In the genomic region with DNA sequence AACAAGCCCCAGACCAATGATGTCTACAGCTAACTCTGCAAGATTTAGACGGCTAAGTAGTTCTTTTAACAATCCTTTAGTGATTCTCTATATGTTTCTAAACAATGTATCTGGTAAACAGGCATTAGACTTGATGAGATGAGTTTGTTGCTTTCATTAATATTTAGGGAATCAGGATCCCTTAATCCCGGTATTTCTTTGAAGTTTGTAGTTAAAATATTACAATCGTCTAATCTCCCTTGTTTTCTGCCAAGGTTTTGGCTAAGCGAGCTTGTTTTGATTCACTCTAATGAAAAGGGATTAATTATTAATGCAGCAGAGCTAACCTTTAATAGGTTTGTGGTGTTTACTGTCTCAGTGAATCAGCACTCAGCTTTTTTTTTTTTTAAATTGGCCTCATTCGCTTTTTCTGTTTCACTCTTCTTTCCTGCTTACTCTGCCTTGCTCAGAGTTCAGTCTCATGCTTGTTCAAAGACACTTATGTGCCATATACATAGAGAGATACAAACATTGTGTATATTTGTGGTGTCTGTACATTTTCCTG, we compare ENCODE assay signal across 17 mouse cellular contexts.
A peak's percentile ranks its signal among the peaks of the same experiment; 100 is the strongest.
DNase-seq lines count a peak whose midpoint lies in the region; ATAC-seq and TF ChIP-seq lines count a peak whose summit lies in the region.
"Had no signal": no experiment of that assay in that cellular context is flagged by ENCODE, and none has a peak within 500 bp of the region (broad histone marks: within the 10 kb centered on the region; RNA-seq: fewer than 3 reads in every experiment).

No protein-coding gene starts in this region.

- no peaks in the 10 kb centered on the region for H3K27me3 ChIP-seq in limb, embryonic 12.5 days
- no peaks in the 10 kb centered on the region for H3K27me3 ChIP-seq in stomach, postnatal 0 days (ENCODE audit: control insufficient read depth, insufficient read depth, low read length)
- H3K27me3 ChIP-seq in liver, embryonic 11.5 days (replicated peaks; ENCODE audit: control insufficient read depth, insufficient read depth, low read length): no peaks in the 10 kb centered on the region
- H3K27me3 ChIP-seq: embryonic facial prominence, embryonic 15.5 days; liver, embryonic 15.5 days had no signal

- TF ChIP-seq CTCF in stomach, postnatal 0 days (IDR thresholded peaks at IDR 0.05; ENCODE audit: low read depth): no peak

- no peak overlapping the region for H3K9ac ChIP-seq in limb, embryonic 12.5 days (replicated peaks)
- H3K9ac ChIP-seq in stomach, postnatal 0 days (ENCODE audit: low read length): no peak overlapping the region
- no peak overlapping the region for H3K9ac ChIP-seq in liver, embryonic 11.5 days (ENCODE audit: low read depth, low read length)
- H3K9ac ChIP-seq: embryonic facial prominence, embryonic 15.5 days; liver, embryonic 15.5 days had no signal

- peak; percentile 9 for DNase-seq in kidney, adult 11 months
- no peak for DNase-seq in kidney, postnatal 10 days
- DNase-seq in retina, embryonic 14.5 days (ENCODE audit: low spot score): peak; percentile 9
- DNase-seq in retina, postnatal 1 day: no peak
- DNase-seq in stomach, postnatal 0 days (ENCODE audit: low spot score): no peak
- no peak for DNase-seq in heart, postnatal 14 days
- no peak for DNase-seq in liver, embryonic 11.5 days (ENCODE audit: low spot score)
- DNase-seq: cerebellum, adult 2 months; gastrocnemius, postnatal 14 days; heart, postnatal 4 days; lung, postnatal 14 days; thymus, postnatal 14 days had no signal

- H3K36me3 ChIP-seq in limb, embryonic 12.5 days: no peaks in the 10 kb centered on the region
- no peaks in the 10 kb centered on the region for H3K36me3 ChIP-seq in stomach, postnatal 0 days (ENCODE audit: control insufficient read depth, insufficient read depth, low read length)
- no peaks in the 10 kb centered on the region for H3K36me3 ChIP-seq in liver, embryonic 11.5 days (ENCODE audit: control insufficient read depth, insufficient read depth, low read length)
- H3K36me3 ChIP-seq: embryonic facial prominence, embryonic 15.5 days; liver, embryonic 15.5 days had no signal

- intact Hi-C loops in heart, postnatal 14 days (cut with DNase I): no loop called here

- ATAC-seq in limb, embryonic 12.5 days (ENCODE audit: insufficient number of reproducible peaks, insufficient read depth, low FRiP score, low TSS enrichment, low read depth): no peak
- ATAC-seq in stomach, postnatal 0 days (ENCODE audit: low FRiP score, low TSS enrichment): 0 out of 2 replicates have a peak, but pooled peaks have one; percentile 24
- ATAC-seq in liver, embryonic 11.5 days (replicated peaks; ENCODE audit: low FRiP score): no peak
- ATAC-seq: activated CD4-positive, CD25-positive, alpha-beta regulatory T cell, adult 4 months had no signal

- WGBS in limb, embryonic 12.5 days: 61% methylated on average over 5 of the region's 5 CpGs
- WGBS in stomach, postnatal 0 days: 45% methylated on average over 5 of the region's 5 CpGs
- 80% methylated on average over 5 of the region's 5 CpGs for WGBS in liver, embryonic 11.5 days

- H3K9me3 ChIP-seq in limb, embryonic 12.5 days: no peaks in the 10 kb centered on the region
- H3K9me3 ChIP-seq in stomach, postnatal 0 days (ENCODE audit: control insufficient read depth, low read length): no peaks in the 10 kb centered on the region
- H3K9me3 ChIP-seq in liver, embryonic 11.5 days (ENCODE audit: control insufficient read depth, low read length): no peaks in the 10 kb centered on the region
- H3K9me3 ChIP-seq: embryonic facial prominence, embryonic 15.5 days; liver, embryonic 15.5 days had no signal

- H3K4me1 ChIP-seq in limb, embryonic 12.5 days (replicated peaks): peaks cover 18% of the 10 kb centered on the region
- H3K4me1 ChIP-seq in stomach, postnatal 0 days (replicated peaks; ENCODE audit: control insufficient read depth, insufficient read depth): no peaks in the 10 kb centered on the region
- H3K4me1 ChIP-seq in liver, embryonic 11.5 days (replicated peaks; ENCODE audit: control insufficient read depth, insufficient read depth, low read length): no peaks in the 10 kb centered on the region
- H3K4me1 ChIP-seq: embryonic facial prominence, embryonic 15.5 days; liver, embryonic 15.5 days had no signal

- no peak for TF ChIP-seq EP300 in stomach, postnatal 0 days (optimal IDR thresholded peaks at IDR 0.05)

- no peak overlapping the region for H3K4me3 ChIP-seq in limb, embryonic 12.5 days (replicated peaks)
- no peak overlapping the region for H3K4me3 ChIP-seq in stomach, postnatal 0 days (ENCODE audit: low read depth, low read length)
- no peak overlapping the region for H3K4me3 ChIP-seq in liver, embryonic 11.5 days (ENCODE audit: low read depth, low read length)
- H3K4me3 ChIP-seq: embryonic facial prominence, embryonic 15.5 days; liver, embryonic 15.5 days had no signal

- H3K27ac ChIP-seq in limb, embryonic 12.5 days: 0 out of 2 replicates have a peak overlapping the region, but pooled peaks have one; percentile 23
- H3K27ac ChIP-seq in stomach, postnatal 0 days (replicated peaks): peak overlapping the region; percentile 56; the same call in 1 of the 2 replicates
- H3K27ac ChIP-seq in liver, embryonic 11.5 days (ENCODE audit: low read depth, low read length): no peak overlapping the region
- H3K27ac ChIP-seq: embryonic facial prominence, embryonic 15.5 days; liver, embryonic 15.5 days had no signal

- no peak overlapping the region for H3K4me2 ChIP-seq in limb, embryonic 12.5 days
- no peak overlapping the region for H3K4me2 ChIP-seq in stomach, postnatal 0 days (replicated peaks; ENCODE audit: low read depth)
- H3K4me2 ChIP-seq in liver, embryonic 11.5 days: no peak overlapping the region
- H3K4me2 ChIP-seq: embryonic facial prominence, embryonic 15.5 days; heart, embryonic 11.5 days; liver, embryonic 15.5 days had no signal

Comparison
In these comparisons a context has a peak if more than half of its experiments do, and no peak if none do; other contexts are left out.
1. DNase-seq: peak in kidney, adult 11 months (single experiment) and retina, embryonic 14.5 days (single experiment); none in kidney, postnatal 10 days (single experiment), retina, postnatal 1 day (single experiment), stomach, postnatal 0 days (single experiment), heart, postnatal 14 days (0 of 2) and liver, embryonic 11.5 days (single experiment).